Mouse (Mus musculus): ENCODE measurements around the gene Smg5.
"Not testable (repeated sequence)": the region's sequence is repeated elsewhere in the genome, so short reads cannot be mapped to it uniquely, and the experiment has no call there.

DNA sequence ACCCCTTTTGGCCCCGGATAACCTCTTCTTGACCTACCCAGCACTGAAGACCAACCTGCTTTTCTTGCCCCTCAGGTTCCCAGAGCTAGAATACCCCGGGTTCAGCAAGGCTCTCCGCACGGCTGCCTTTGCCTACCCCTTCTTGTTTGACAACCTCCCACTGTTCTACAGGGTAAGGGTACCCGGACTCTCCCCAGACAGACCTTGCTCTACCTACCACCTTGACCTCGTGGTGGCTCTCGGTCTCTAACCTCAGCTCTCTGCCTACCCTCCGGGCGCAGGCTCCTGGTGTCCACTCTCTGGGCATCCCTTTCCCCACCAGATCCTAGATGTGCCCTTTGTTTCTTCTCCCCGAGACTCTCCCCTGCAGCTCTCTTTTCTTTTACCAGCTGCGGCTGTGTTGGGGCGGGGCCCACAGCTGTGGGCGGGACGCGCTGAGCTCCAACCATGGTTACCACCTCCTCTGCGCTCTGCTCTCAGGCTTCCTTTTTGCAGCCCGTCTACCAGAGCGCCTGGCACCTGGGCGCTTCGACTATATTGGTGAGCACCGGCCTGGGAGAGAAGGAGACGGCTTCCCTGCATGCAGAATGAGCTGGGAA lies 30.9 kb downstream of the Smg5 start:
- not testable (repeated sequence) for TF ChIP-seq POLR2A (IDR thresholded peaks at IDR 0.05; ENCODE audit: insufficient read depth, low read length); CTCF (IDR thresholded peaks at IDR 0.05; ENCODE audit: low read depth, low read length); EP300 (IDR thresholded peaks at IDR 0.05; ENCODE audit: insufficient read depth, low read depth, low read length)

Data from ES-Bruce4 (cell line).